Mouse (Mus musculus): ENCODE results near the gene Inpp5a.
A peak's percentile ranks its signal among the peaks of the same experiment; 100 is the strongest.

DNA sequence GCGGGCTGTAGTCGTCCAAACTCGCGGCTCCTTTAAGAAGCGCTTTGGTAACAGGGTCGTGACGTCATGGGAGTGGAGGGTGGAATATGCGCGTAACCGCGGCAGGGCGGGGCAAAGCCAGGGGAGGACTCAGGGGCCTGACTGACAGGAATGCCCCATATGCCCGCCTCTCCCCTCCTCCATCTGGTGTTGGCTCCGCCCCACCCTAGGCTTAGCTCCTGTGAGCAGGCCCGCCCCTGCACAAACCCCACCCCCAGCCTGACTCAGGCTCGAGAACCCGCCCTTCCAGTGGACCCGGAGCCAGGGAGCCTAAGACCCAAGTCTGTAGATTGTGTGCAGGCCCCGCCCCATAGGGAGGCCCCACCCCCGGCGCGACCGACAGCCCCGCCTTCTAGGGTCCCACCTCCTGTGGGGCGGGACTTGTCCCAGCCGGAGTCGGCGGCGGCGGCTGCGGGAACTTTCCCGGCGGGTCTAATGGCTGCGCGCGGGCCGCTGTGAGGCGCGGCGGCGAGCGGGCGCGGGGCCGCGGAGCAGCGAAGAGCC lies at the start of gene Inpp5a:
- TF ChIP-seq CTCF (IDR thresholded peaks at IDR 0.05; ENCODE audit: borderline replicate concordance, extremely low read depth, insufficient read depth, insufficient read length) (no peak), POLR2A (IDR thresholded peaks at IDR 0.05; ENCODE audit: borderline replicate concordance, extremely low read depth, insufficient read depth, insufficient read length, poor library complexity, severe bottlenecking) (peak; percentile 84)

All from brain, embryonic 14.5 days (tissue).